Mouse (Mus musculus) stomach, embryonic 14.5 days (tissue): ENCODE data around the gene Cluap1. TPM values are rescaled to one million over a fixed set of nuclear protein-coding genes. Genes with fewer than 3 reads are reported as not detected.

Experiments used
- ATAC-seq: fragments of 200-750 bp; cut with Nextera tagmentation; 2 replicates; pipeline ENCODE4 v1.8.0; 2017; ENCODE audit warnings: low read depth, moderate TSS enrichment; ENCODE audit not compliant: insufficient number of reproducible peaks, insufficient read depth, low FRiP score
- H3K27ac ChIP-seq: fragments of 300-500 bp; sonication (generic); 2 replicates; pipeline ENCODE4 v1.5.1; 2014; ENCODE audit warnings: mild to moderate bottlenecking, low read length, moderate library complexity, mixed read lengths
- H3K27me3 ChIP-seq: fragments of 300-500 bp; sonication (generic); 2 replicates; pipeline ENCODE4 v1.6.1; 2014; ENCODE audit warnings: low read length, control low read depth, mixed read lengths; ENCODE audit not compliant: control insufficient read depth, insufficient read depth
- H3K36me3 ChIP-seq: fragments of 300-500 bp; sonication (generic); 2 replicates; pipeline ENCODE4 v1.6.1; 2014; ENCODE audit warnings: mild to moderate bottlenecking, control low read depth, low read length, moderate library complexity, mixed read lengths; ENCODE audit not compliant: control insufficient read depth, insufficient read depth
- H3K4me1 ChIP-seq: fragments of 300-500 bp; sonication (generic); 2 replicates; pipeline ENCODE4 v1.6.1; 2014; ENCODE audit warnings: low read length, control low read depth, mixed read lengths; ENCODE audit not compliant: control insufficient read depth, insufficient read depth
- H3K4me2 ChIP-seq: fragments of 300-500 bp; sonication (generic); replicated peaks from 2 replicates; pipeline ENCODE4 v1.6.1; 2014; ENCODE audit warnings: low read depth, low read length, control low read depth
- H3K4me3 ChIP-seq: fragments of 300-500 bp; sonication (generic); 2 replicates; pipeline ENCODE4 v1.5.1; 2014; ENCODE audit warnings: low read depth, low read length, control low read depth
- H3K9ac ChIP-seq: fragments of 300-500 bp; sonication (generic); replicated peaks from 2 replicates; pipeline ENCODE4 v1.6.1; 2014; ENCODE audit warnings: low read depth, mild to moderate bottlenecking, control low read depth, low read length, moderate library complexity, mixed read lengths
- H3K9me3 ChIP-seq: fragments of 300-500 bp; sonication (generic); 2 replicates; pipeline ENCODE4 v1.6.1; 2016; ENCODE audit warnings: low read depth, low read length, control low read depth; ENCODE audit not compliant: control insufficient read depth
- WGBS: fragments of 180-500 bp; shearing (Covaris S2); extraction: QIAGEN DNeasy Blood & Tissue Kit; methylation state at CpG from one replicate; pipeline ENCODE4 v1.1.7; 2014; 5-methylcytosine and 5-hydroxymethylcytosine counted together
- polyA plus RNA-seq: library from polyadenylated mRNA; unstranded; fragments of >200 nt; fragmentation: Nextera tagmentation; extraction: Ambion mirVana; gene quantifications from 2 replicates; pipeline ENCODE4 v1.2.1, GENCODE M21; 2014

The Cluap1 gene
- 28.3 and 28.9 TPM in 2 replicates for polyA plus RNA-seq

DNA sequence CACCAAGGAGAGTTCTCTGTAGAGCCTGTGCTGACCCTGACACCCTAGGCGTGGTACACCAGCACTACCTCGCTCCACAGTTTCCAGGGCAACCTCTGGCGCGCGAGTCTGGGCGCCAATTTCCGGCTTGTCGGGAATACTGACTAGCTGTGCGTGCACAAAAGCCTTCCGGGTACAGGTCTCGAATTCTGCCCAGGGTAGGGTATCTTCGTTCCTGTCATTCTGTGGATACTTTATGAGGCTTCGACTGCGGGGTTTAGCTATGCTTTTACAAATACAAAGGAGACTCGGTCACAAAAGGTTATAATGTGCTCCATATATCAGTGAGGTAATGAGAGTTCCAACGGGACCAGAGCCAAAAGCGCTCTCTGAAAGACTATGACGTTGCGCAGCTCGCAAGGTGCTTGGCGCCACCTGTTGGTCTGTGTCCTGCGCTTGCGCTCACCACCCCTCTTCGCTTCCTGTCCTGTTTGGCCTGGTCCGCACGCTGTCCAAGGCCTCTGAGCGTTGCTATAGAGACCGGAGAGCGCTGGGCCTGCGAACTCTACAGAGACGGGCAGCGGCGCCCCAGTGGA is at the start of gene Cluap1, which contains the start of gene 1700037C18Rik:
TSS of gene Cluap1 (plus strand) at position 265 of the 575 bp plus-strand sequence.
TSS of gene 1700037C18Rik (minus strand) at position 153 of the 575 bp plus-strand sequence.
- WGBS = under 1% methylated on average over 33 of the region's 33 CpGs
- Histone ChIP-seq H3K4me2 (peak within 1 kb of the TSS; percentile 57), H3K9ac (peak within 1 kb of the TSS; percentile 54), H3K9me3 (no peaks in the 10 kb centered on the region), H3K4me3 (peak within 1 kb of the TSS; percentile 45), H3K4me1 (peaks cover 4% of the 10 kb centered on the region; the same call in 1 of the 2 replicates), H3K27ac (peak within 1 kb of the TSS; percentile 66; the same call in 1 of the 2 replicates), H3K36me3 (peaks cover 20% of the 10 kb centered on the region), H3K27me3 (no peaks in the 10 kb centered on the region)
- ATAC-seq = peak; percentile 98

DNA sequence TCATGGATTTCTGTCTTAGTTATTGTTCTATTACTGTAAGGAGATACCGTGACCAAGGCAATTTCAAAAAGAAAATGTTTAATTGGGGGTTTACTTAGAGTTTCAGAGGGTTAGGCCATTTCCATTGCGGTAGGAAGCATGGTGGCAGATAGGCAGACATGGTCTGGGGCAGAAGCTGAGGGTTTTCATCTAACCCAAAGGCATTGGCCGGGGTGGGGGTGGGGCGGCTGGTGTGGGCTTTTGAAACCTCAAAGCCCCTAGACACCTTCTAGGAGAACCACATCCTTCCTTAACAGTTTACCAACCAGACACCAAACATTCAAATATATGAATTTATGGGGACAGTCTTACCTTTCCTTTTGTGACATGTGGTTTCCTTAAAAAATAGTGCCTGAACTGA is 49.3 kb upstream of the Cluap1 start:
- Histone ChIP-seq H3K4me1 (no peaks in the 10 kb centered on the region), H3K9me3 (no peaks in the 10 kb centered on the region), H3K27me3 (no peaks in the 10 kb centered on the region), H3K9ac (no peak overlapping the region), H3K36me3 (peaks cover 8% of the 10 kb centered on the region), H3K27ac (no peak overlapping the region), H3K4me3 (no peak overlapping the region), H3K4me2 (no peak overlapping the region)
- no peak for ATAC-seq
- 86% methylated on average over 4 of the region's 4 CpGs for WGBS

DNA sequence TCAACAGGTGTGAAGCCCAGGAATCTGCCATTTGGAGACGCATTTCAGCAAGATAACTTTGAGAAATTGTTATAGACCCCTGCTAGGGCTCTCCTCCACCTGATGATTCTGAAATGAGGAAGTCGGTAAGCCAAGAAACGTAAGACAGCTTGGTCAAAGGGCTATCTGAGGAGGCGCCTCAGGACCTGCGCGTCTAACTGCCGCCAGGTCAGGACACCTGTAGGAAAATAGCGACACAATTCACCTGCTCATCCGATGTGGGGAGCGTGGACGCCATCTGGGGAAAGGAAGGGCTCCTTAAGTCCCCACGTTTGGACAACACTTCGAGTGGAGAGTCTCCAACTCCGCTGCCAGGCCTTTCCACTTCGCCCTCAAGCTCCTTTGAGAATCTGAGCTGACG is 36.8 kb upstream of the Cluap1 start:
- Histone ChIP-seq H3K4me3 (peak overlapping the region; percentile 51), H3K4me2 (peak overlapping the region; percentile 87), H3K9ac (0 out of 2 replicates have a peak overlapping the region, but pooled peaks have one; percentile 26), H3K9me3 (no peaks in the 10 kb centered on the region), H3K27me3 (no peaks in the 10 kb centered on the region), H3K27ac (no peak overlapping the region), H3K4me1 (peaks cover 9% of the 10 kb centered on the region; the same call in 1 of the 2 replicates), H3K36me3 (peaks cover 4% of the 10 kb centered on the region; the same call in 1 of the 2 replicates)
- under 1% methylated on average over 16 of the region's 16 CpGs for WGBS
- ATAC-seq = peak; percentile 7; the same call in 1 of the 2 replicates

DNA sequence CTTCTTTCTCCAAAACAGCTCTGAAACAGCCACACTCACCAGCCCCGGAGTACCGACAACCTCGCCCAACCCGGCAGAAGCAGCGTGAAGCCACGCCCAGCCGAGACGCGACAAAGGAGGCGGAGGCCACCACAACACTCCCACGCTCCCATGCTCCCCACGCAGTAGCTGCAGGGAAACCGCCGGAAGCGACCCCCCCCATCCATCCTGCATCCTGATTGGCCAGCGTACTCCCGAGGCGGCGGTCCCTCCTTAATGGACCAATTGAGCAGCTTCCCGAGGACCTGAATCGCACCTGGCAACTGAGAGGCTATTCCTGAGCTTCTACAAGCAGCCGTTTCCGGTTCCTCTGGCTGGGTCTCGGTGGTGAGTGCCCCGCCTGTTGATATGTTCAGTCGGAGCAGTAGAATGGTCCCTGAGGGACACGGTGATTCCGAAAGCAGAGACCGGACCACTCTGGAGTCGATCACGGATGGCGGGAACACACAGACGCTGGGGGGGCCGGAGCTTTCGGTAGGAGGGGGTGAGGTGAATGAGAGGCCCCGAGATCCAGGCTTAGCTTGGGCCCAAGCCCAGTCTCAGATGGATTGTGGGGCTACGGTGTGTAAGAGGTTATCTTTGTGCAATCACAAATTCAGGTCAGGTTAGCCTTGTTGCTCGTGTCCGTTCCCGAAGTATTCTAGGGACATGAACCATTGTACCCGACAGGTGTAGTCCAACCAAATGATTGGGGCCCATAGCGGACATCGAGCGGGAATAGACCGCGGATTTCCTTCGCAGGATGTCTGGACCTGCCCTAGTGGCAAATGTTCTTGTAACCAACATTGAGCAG is 36.2 kb upstream of the Cluap1 start, which contains the start of gene Naa60:
TSS of gene Naa60 (plus strand) at position 160 of the 832 bp plus-strand sequence.
- peak within 1 kb of the TSS; percentile 63 for H3K9ac ChIP-seq
- H3K4me2 ChIP-seq = peak within 1 kb of the TSS; percentile 87
- ATAC-seq = peak; percentile 99
- H3K27me3 ChIP-seq = no peaks in the 10 kb centered on the region
- H3K4me3 ChIP-seq = peak within 1 kb of the TSS; percentile 51
- H3K9me3 ChIP-seq = no peaks in the 10 kb centered on the region
- WGBS = 6% methylated on average over 47 of the region's 47 CpGs
- H3K27ac ChIP-seq = no peak within 1 kb of the TSS
- peaks cover 4% of the 10 kb centered on the region; the same call in 1 of the 2 replicates for H3K36me3 ChIP-seq
- peaks cover 9% of the 10 kb centered on the region; the same call in 1 of the 2 replicates for H3K4me1 ChIP-seq

DNA sequence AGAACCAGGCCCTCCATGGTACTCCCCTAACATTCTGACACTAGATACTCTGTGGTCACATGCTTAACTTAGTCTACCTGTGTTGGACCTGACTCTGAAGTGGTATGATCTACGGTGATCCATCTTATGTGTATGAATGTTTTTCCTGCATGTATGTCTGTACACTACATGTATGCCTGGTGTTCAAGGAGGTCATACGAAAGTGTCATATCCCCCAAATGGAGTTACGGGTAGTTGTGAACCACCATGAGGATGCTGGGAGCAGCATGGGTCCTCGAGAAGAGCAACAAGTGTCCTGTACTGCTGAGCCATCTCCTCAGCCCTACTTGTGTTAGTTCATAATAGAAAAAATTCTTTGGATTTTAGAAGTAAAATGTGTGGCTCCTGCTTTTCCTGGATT is 32.3 kb upstream of the Cluap1 start:
- Histone ChIP-seq H3K4me1 (peaks cover 9% of the 10 kb centered on the region; the same call in 1 of the 2 replicates), H3K9ac (no peak overlapping the region), H3K4me3 (no peak overlapping the region), H3K27ac (no peak overlapping the region), H3K27me3 (no peaks in the 10 kb centered on the region), H3K36me3 (no peaks in the 10 kb centered on the region; the same call in 1 of the 2 replicates), H3K4me2 (no peak overlapping the region), H3K9me3 (no peaks in the 10 kb centered on the region)
- WGBS = 92% methylated on average over 4 of the region's 4 CpGs
- ATAC-seq = no peak

DNA sequence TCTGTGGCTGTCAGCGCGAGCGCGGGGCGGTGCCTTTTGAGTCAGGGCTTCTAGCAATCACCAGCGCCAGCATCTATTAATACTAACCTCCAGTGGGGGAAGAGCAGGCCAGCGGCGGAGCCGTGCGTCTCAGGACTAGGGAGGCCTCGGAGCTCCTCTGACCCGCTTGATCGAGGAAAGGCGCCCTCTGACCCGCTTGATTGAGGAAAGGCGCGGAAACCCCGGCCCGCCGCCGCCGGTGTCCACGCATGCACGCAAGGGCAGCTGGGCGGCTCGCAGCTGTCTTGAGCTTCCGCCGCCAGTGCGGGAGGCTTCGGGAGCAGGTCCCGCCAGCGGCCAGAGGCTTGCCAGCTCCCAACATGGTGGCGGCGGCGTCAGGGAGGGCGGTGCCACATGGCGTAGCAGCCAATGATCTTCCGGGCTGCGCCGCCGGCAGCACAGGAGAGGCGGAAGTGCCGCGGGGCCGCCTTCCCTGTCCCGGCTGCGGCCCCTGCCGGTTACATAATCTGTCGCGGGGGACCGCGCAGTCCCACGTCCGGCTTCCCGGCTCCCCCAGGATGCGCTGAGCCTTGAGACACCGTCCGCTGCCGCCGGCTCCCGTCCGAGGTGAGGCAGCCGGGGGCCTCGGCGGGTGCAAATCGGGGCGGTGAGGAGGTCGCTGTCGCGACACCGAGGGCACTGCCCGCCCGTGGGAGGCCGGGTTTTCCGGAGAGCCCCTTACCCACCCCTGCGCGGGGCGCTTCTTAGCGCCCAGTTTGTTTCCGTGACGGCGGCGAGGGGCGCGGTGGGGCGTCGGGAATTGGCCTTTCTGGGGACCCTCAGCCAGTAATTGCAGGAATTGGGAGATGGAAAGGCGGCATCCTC is 24.2 kb upstream of the Cluap1 start, which contains the start of the genes Zfp597 and Gm20695:
TSS of gene Zfp597 (minus strand) at position 361 of the 864 bp plus-strand sequence.
TSS of gene Gm20695 (plus strand) at position 448 of the 864 bp plus-strand sequence.
- ATAC-seq = peak; percentile 99

DNA sequence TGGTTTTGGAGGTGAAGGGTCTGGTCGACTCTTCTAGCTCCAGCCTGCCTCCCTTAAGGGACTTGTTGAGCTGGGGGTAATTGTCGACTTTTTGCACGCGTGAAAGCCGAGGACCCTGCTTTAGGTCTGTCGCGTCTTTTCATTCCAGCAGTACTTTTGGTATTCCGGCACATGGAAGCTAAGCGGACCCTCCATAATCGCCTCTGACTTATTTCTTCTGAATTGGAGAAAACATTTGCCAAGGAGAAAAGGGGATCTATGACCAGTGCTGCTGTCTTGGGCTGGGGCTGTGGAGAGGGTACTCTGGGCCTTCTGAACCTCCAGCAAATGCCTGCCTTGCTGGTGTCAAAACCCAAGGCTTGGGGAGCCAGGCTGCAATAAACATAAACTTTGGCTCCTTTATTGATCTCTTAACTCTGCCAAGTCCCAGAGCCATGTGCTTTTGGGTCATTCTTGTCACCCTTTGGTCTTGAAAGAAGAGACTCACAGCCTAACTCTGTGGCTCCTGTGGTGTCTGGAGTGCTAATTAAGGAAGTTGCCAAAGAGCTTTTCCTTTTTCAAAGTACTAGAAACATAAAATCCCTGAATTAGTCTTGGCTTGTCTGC is 23.4 kb upstream of the Cluap1 start:
- H3K36me3 ChIP-seq = no peaks in the 10 kb centered on the region
- peak overlapping the region; percentile 70 for H3K4me2 ChIP-seq
- H3K4me1 ChIP-seq = peaks cover 10% of the 10 kb centered on the region; the same call in 1 of the 2 replicates
- H3K9me3 ChIP-seq = no peaks in the 10 kb centered on the region
- H3K4me3 ChIP-seq = peak overlapping the region; percentile 89
- no peaks in the 10 kb centered on the region for H3K27me3 ChIP-seq
- peak overlapping the region; percentile 71 for H3K27ac ChIP-seq
- WGBS = 5% methylated on average over 10 of the region's 10 CpGs
- peak overlapping the region; percentile 83 for H3K9ac ChIP-seq
- ATAC-seq = 0 out of 2 replicates have a peak, but pooled peaks have one; percentile 8

More for the DNA sequence above, 24.2 kb upstream of the Cluap1 start, which contains the start of the genes Zfp597 and Gm20695:
- H3K9me3 ChIP-seq = no peaks in the 10 kb centered on the region
- WGBS = under 1% methylated on average over 74 of the region's 88 CpGs
- peak within 1 kb of the TSS; percentile 83 for H3K9ac ChIP-seq
- peaks cover 10% of the 10 kb centered on the region; the same call in 1 of the 2 replicates for H3K4me1 ChIP-seq
- no peaks in the 10 kb centered on the region for H3K27me3 ChIP-seq
- H3K4me2 ChIP-seq = peak within 1 kb of the TSS; percentile 70
- no peaks in the 10 kb centered on the region for H3K36me3 ChIP-seq
- H3K27ac ChIP-seq = peak within 1 kb of the TSS; percentile 82
- peak within 1 kb of the TSS; percentile 89 for H3K4me3 ChIP-seq
